Mouse (Mus musculus): ENCODE results near the gene Mreg. TPM values are rescaled to one million over a fixed set of nuclear protein-coding genes. Genes with fewer than 3 reads are reported as not detected.
"Not testable (repeated sequence)": the region's sequence is repeated elsewhere in the genome, so short reads cannot be mapped to it uniquely, and the experiment has no call there.

Gene Mreg
- total RNA-seq, 1 experiment from 2014 or later = 0.57 TPM

DNA sequence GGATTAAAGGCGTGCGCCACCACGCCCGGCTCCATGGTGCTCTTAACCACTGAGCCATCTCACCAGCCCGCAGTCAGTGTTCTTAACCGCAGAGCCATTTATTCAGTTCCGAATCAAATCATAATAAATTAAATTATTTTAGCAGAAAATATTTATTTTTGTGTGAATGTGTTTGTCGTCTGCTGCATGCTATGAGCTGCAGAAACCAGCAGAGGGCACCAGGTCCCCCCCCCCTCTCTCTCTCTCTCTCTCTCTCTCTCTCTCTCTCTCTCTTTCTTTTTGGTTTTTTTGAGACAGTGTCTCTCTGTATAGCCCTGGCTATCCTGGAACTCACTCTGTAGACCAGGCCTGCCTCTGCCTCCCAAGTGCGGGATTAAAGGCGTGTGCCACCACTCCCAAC is 20.5 kb upstream of the Mreg start:
- ATAC-seq (replicated peaks; ENCODE audit: insufficient number of reproducible peaks, low FRiP score, low TSS enrichment, poor library complexity, severe bottlenecking) = not testable (repeated sequence)

DNA sequence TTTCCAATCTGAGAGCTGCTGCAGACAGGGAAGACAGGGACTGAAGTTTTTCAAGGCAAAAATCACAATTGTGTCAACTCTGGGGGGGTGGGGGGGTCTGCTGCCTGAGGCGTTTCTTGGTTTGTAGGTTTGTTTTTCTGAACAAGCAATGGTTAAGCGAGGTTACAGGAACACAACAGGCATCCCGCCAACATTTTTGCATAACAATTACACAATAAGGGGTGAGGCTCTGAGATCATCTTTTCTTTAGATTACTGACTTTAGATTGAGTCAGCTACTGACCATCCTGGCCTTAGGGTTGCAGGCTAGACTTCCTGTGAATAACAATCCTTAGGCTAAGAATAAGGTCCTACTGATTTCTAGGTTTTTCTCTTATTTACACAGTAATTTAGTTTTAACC is 16.9 kb upstream of the Mreg start:
- ATAC-seq (replicated peaks; ENCODE audit: insufficient number of reproducible peaks, low FRiP score, low TSS enrichment, poor library complexity, severe bottlenecking) = no peak

DNA sequence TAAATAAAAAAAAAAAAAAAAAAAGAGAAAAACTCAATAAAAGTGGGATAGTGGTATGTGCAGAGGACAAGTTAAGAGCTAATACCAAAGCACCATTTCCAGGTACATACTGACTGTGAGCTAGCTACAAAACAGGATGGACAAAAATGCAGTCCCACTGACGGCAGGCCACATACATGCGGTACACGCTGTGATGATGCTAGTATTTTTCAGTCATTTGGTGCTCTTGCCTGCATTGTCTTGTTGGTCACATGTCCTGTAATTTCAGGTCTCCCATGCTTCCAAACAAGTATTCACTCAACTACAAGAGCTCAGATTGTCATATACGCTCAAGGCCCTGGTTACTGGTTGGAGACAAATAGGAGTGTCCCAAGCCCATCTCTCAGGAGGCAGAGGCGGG is 15.4 kb upstream of the Mreg start:
- no peak for ATAC-seq (replicated peaks; ENCODE audit: insufficient number of reproducible peaks, low FRiP score, low TSS enrichment, poor library complexity, severe bottlenecking)

DNA sequence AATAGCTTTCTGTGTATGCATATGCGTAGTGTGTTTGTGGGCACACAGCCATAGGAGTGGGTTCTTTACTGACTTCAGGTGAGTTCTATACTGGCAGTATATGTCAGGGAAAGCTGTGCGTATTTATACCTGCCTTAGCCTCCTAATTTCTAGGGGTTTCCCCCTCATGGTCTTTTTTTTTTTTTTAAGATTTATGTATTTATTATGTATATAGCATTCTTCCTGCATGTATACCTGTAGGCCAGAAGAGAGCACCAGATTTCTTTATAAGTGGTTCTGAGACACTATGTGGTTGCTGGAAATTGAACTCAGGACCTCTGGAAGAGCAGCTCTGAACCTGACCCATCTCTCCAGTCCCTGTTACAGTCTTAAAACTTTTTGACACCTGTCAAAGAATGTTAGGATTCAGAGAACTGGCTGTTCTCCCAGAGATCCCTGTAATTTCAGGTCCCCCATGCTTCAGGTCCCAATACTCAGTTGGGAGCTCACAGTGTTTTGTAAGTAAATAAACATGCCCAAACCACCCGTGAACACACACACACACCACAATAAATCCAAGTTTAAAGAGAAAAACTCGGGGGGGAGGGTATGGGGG is 14.9 kb upstream of the Mreg start:
- no peak for ATAC-seq (replicated peaks; ENCODE audit: insufficient number of reproducible peaks, low FRiP score, low TSS enrichment, poor library complexity, severe bottlenecking)

DNA sequence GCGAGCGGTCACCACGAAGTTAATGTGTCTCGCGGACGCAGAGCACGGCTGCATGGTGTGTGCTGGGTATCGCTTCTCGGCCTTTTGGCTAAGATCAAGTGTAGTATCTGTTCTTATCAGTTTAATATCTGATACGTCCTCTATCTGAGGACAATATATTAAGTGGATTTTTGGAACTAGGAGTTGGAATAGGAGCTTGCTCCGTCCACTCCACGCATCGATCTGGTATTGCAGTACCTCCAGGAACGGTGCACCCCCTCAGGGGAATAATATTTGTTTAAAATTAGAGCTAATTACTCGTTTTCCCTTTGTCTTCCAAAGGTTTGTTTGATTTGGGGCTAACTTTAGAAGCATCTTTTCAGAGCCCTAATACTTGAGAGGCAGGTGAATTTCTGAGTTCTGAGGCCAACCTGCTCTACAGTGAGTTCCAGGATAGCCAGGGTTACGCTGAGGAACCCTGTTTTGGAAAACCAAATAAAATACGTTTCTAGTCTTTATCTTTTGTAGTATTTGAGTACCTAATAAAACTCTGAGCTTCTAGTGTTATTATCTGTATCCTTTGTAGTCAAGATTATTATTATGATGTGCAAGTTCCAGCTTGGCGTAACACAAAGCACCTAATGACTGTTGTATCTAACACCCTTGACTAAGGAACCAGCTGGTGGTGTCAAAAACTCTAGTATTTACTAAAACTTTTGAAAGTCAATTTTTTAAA is 14.2 kb upstream of the Mreg start:
- ATAC-seq (replicated peaks; ENCODE audit: insufficient number of reproducible peaks, low FRiP score, low TSS enrichment, poor library complexity, severe bottlenecking) = no peak

DNA sequence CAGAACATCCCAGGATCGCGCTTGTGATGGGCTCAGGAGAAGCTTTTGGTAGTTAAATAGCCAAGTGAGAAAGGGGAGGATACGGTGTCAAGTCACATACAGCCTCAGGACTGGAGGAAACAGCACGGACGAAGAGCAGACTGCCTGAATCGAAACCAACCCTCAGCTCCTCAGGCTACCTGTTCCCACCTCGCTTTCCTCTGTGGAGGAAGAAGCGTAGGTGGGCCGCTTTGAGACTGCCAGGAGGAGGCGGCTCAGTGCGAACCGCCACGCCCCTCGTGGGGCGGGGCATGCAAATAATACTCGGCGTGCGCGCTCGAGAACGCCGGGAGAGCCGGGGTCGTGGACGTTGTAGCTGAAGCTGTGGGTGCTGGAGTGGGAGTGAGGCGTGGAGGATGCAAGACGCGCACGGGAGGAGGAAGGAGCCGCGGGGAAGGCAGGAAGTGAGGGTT is 13.6 kb upstream of the Mreg start:
- peak; percentile 81 for ATAC-seq (replicated peaks; ENCODE audit: insufficient number of reproducible peaks, low FRiP score, low TSS enrichment, poor library complexity, severe bottlenecking)

DNA sequence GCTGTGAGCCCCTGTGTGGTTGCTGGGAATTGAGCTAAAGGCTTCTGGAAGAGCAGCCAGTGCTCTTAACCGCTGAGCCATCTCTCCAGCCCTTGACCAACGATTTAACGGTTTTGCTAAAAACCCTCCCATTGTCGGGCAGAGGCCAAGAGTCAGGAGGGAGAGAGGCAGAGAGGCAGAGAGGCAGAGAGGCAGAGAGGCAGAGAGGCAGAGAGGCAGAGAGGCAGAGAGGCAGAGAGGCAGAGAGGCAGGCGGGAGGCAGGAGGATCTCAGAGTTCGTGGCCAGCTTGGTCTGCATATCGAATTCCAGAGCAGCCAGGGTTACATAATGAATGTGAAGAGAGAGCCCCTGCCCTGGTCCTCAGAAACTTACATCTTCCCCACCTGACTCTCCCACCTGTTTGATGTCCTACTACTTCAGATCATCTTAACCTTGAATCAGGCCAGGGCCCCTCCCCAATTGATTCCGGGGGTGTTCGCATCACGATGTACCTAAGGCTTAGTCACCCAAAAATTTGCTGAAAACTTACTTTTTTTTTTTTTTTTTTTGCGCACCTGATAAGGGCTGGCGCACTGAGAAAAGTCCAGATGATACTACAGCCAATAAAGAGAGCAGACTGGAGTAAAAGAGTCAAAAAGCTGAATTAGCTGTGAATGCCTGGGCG is 13.1 kb upstream of the Mreg start:
- no peak for ATAC-seq (replicated peaks; ENCODE audit: insufficient number of reproducible peaks, low FRiP score, low TSS enrichment, poor library complexity, severe bottlenecking)

DNA sequence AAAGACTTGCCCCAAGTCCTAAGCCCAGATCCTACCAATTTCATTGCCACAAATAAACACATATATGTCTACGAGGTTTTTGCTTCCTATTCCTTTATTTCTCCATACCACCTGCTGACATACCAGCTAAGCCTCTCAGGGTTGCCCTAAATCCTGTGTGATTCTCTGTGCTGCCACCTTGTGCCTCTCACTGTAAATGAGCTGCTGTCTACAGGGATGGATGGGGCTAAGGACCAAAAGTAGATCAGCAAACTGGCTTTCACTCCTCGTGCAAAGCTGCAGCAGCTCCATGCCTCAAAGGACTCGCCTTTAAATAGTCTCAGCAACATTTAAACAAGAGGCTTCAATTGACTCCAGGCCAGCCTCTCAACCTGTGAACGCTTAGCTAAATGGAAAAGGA is 7.9 kb upstream of the Mreg start:
- ATAC-seq (replicated peaks; ENCODE audit: insufficient number of reproducible peaks, low FRiP score, low TSS enrichment, poor library complexity, severe bottlenecking) = no peak

DNA sequence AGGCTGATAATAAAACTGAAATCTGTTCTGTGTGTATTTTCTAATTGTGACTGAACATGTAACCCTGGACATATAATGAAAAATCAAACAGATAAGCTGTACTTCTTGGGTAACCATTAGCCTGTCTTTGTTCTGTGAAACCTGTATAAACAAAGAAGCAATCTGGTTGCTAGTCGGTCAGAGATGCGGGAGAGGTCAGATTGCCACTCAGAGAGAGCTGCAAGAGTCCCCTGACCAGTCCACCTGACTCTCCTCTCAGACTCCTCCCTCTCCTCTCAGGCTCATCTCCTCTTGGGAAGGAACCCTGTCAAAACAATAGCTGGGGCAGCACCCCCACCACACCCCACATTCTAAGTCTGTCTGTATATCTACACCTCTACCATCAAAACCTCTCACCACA is 7.0 kb upstream of the Mreg start:
- ATAC-seq (replicated peaks; ENCODE audit: insufficient number of reproducible peaks, low FRiP score, low TSS enrichment, poor library complexity, severe bottlenecking) = no peak

DNA sequence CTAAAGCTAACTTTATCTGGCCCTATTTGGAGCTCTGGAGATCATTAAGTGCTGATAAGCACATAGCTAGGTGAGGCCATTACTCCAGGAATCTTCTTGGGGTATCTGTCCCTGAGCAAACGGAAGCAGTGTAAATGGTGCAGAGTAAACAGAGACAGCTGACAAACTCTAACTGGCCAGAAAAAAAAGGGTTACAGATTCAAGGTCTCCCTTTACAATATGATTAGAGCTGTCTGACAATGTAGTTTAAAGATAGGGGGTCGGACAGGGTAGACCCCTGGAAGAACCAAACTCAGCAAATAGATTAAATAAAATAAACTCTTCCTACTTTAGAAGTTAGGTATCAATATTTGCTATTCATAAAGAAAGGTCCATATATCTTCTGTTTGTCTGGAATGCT is 6.5 kb upstream of the Mreg start:
- ATAC-seq (replicated peaks; ENCODE audit: insufficient number of reproducible peaks, low FRiP score, low TSS enrichment, poor library complexity, severe bottlenecking) = no peak

DNA sequence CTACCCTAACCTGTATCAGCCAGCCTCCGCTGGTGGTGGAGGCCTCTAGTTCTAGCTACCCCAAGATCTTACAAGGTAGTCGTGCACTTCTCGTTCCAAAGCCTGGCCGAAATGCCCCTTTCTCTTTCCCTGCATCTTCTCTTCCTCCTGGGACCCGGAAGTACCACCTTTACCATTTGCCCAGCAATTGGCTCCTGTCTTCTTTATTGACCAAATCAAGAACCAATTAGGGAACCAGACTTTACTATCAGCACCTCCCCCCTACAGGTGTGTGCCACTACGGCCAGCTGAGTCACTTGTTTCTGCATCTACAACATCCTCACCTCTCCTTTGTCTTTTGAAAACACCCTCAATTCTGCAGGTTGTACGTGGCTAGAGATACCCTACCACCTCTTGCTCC is 4.7 kb upstream of the Mreg start:
- no peak for ATAC-seq (replicated peaks; ENCODE audit: insufficient number of reproducible peaks, low FRiP score, low TSS enrichment, poor library complexity, severe bottlenecking)

DNA sequence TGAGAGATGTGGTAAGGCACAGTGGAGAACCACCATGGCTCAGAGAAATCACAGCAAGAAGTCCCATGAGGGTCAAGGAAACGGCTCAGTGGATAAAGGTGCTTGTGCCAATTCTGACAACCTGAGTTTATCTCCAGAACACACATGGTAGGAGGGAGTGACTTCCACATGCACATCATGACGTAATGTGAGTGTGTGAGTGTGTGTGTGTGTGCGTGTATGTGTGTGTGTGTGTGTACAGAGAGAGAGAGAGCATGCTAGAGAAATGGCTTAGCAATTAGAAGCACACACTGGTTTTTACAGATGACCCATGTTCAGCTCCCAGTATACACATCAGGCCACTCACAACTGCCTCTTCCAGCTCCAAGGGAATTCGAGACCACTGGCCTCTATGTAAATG is 3.1 kb upstream of the Mreg start:
- no peak for ATAC-seq (replicated peaks; ENCODE audit: insufficient number of reproducible peaks, low FRiP score, low TSS enrichment, poor library complexity, severe bottlenecking)

DNA sequence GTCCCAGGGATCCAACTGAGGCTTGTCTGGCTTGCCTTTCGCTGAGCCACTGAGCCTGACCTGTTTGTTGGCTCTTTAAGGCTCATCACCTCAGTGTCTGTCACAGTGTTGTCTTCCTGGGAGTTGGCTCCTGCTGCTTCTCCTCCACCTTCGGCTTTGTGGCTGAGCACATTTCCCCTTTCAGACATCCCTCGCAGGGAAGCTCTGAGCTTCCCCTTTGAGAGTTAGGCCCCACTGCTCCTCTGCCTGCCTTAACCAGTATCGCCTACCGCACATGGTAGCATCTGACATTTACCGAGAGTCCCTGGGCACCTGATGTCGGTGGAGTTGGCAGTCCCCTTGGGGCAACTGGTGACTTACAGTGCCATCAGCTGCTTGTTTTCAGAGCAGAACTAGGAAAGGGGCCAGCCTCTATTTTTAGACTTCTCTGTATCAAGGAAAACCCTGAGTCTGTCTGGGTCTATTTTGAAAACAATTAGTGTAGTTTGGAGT is 2.4 kb upstream of the Mreg start:
- ATAC-seq (replicated peaks; ENCODE audit: insufficient number of reproducible peaks, low FRiP score, low TSS enrichment, poor library complexity, severe bottlenecking) = peak; percentile 80

DNA sequence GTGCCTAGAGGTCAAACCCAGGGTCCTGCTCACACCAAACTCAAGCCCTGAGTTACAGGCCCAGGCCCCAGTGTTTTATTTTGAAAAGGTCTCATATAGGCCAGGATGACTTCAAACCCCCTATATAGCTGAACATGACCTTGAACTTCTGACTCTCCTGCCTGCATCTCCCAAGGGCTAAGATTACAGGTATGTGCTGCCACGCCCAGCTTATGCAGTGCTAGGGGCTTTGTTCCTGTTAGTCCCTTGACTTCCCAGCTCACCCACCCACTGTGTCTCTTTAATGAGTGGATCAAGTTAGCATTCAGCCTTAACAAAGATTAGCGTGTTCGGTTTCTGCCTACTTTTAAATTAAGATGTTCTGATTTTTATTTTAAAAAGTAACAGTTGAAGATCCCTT is 1.8 kb upstream of the Mreg start:
- no peak for ATAC-seq (replicated peaks; ENCODE audit: insufficient number of reproducible peaks, low FRiP score, low TSS enrichment, poor library complexity, severe bottlenecking)

DNA sequence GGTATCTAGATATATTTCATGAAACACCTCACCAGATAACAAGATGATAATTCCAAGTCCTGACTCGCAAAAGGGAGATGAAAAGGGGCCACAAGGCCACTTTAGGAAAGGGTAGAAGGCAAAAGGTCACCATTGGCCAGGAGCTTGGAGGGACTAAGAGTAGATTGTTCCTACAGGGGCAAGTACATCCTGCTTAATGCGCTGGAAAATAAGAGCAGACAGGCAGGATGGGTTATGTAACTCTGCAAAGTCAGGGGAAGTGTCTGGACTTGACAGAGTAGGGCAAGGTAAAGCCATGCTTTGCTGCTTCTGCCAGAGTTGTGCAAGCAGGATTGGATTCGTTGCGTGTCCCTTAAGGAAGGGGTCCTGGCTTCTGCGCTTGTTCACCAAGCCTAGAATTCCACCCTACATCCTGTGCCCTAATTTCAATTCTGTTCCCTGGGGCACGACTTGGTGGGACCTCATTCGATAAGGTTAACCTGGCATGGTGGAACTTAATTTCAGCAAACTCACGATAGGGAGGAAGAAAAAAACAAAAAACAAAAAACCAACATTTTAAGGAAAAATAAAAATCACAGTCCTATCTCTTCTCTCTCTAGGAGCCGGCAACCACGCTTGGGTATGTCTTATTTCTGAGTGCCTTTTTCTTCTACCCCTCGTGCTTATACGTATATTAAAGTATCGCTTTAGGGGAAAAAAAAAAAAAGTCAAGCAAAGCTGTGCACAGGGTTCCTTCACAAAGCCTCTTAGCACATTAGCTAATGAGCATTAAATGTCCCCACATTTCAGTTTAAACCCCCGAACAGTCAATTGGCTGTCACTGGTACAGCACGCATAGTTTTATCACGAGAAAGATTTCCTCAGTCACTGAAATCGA is 1.1 kb downstream of the Mreg start:
- no peak for ATAC-seq (replicated peaks; ENCODE audit: insufficient number of reproducible peaks, low FRiP score, low TSS enrichment, poor library complexity, severe bottlenecking)

DNA sequence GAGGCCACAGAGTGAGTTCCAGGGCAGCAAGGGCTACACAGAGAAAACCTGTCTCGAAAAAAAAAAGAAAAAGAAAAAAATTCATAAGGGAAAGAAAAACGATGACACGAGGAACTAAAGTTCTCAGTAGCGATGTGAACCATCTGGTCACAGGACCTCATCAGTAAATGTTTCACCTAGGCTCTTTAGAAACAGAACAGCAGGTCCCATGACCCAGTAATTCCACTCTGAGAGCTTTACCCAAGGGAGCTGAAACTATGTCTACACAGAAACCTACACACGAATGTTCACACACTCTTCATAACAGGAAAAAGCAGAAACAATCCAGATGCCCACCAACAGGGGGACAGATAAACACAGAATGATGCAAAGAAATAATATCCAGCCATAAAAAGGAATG is 4.0 kb downstream of the Mreg start:
- no peak for ATAC-seq (replicated peaks; ENCODE audit: insufficient number of reproducible peaks, low FRiP score, low TSS enrichment, poor library complexity, severe bottlenecking)

DNA sequence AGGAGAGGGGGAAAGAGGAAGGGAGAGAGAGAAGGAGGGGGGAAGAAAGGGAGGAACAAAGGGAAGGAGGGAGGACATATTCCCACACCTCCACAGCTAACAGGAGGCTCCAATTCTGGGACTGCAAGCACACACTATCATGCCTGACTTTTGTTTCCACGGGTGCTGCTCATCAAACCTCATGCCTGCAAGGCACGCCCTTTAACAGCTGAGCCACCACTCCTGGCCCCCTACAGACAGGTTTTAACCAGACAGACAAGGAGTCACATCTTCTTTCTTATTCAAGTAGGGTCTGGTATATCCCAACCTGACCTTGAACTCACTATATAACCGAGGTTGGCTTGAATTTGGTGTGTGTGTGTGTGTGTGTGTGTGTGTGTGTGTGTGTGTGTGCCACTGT is 7.0 kb downstream of the Mreg start:
- no peak for ATAC-seq (replicated peaks; ENCODE audit: insufficient number of reproducible peaks, low FRiP score, low TSS enrichment, poor library complexity, severe bottlenecking)

DNA sequence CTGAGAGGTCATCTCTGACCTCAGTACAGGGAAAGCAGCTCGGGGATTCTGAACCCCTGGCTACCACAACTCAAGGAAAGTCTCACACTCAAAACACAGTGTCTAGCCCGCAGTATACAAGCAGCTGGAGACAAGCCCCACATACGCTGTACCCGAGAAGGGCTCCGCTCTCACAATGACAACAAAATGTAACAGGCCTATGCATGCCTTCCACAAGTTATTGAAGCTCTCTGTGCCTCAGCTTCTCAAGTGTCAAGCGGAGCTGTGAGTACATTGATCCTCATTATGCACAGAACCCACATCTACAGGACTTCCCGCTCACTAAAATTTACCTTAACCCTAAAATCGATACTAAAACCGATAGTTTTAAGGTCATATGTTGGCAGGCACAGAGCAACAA is 8.9 kb downstream of the Mreg start:
- ATAC-seq (replicated peaks; ENCODE audit: insufficient number of reproducible peaks, low FRiP score, low TSS enrichment, poor library complexity, severe bottlenecking) = no peak

DNA sequence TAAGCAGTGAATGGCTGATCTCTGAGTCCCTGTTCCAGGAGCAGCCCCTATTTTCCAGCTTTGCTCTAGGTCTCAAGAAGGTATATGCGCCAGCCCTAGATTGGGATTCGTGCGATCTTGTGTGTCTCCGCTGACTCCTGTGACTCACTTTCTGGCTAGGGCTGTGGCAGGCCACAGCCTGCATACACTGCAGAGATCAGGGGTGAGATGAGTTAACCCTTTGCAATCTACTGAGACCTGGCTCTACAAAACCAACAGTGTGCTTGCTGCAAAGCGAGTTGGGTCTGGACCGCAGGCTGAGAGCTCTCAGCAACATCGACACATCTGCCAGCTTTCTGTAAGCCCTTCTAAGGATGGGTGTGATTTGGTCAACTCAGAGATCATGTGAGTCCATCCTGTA is 9.4 kb downstream of the Mreg start:
- no peak for ATAC-seq (replicated peaks; ENCODE audit: insufficient number of reproducible peaks, low FRiP score, low TSS enrichment, poor library complexity, severe bottlenecking)

All from monocyte, adult 5-6 weeks (primary cell).